Mouse (Mus musculus): ENCODE results near the gene Bag5.

DNA sequence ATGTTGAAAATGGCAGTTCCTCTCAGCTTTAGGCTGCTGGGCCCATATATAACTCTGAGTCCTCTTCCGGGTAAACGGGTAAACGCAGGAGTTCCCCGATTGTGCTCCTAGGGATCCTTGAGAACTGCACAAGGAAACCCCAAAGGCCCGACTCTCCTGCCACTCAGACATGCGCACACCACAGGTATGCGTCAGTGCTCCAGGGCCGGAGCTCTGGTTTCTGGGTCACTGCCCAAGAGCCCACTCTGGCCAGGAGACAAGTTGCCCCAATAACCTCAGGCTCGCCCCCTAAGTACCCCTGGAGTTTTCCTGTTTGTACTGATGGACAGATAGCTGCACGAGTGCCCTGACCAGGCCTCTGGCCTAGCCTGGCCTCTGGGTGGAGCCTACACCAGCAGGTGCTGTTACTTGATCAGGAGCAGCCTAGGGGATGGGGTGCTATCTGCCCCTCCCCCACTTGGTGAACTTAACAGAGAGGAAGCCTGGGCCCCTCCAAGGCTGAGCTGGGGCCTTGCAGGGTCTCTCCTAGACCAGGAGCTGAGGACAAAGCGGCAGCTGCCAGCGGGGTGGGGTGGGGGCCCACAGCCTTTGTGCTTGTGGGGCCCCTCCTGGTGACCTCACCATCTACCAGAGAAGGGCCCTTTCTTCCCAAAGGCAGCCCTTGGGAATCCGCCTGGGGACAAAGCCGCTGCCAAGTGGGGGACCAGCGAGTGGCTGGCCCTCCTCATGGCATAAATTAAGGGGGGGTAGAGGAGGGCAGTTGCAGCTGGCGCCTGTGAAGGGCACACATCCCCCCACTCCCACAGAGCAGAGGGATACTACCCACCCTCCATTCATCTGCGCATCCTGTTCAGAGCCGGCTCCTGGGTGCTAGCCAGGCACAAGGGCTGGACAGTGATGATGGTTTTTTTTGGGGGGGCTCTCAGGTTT is 19.5 kb downstream of the Bag5 start:
- TF ChIP-seq CTCF (IDR thresholded peaks at IDR 0.05; ENCODE audit: low read depth) (no peak), EP300 (optimal IDR thresholded peaks at IDR 0.05) (no peak)

Data from stomach, postnatal 0 days (tissue).